Mouse (Mus musculus) C2C12 (cell line): ENCODE measurements around the gene Elfn2.

ENCODE experiments used
- CEBPB ChIP-seq: IDR thresholded peaks from one replicate; pipeline ENCODE4 v1.6.1; 2011; ENCODE audit warnings: low read depth, mild to moderate bottlenecking, control low read depth, moderate library complexity
- CTCF ChIP-seq: IDR thresholded peaks from one replicate; pipeline ENCODE4 v1.5.1; 2011; ENCODE audit not compliant: control insufficient read depth, insufficient read depth, insufficient read length
- MAX ChIP-seq: IDR thresholded peaks from one replicate; pipeline ENCODE4 v1.6.1; 2011; ENCODE audit warnings: mild to moderate bottlenecking, control low read depth
- MYOD1 ChIP-seq: IDR thresholded peaks from one replicate; pipeline ENCODE4 v1.6.1; 2011; ENCODE audit warnings: low read depth; ENCODE audit not compliant: control insufficient read depth, insufficient read length
- MYOG ChIP-seq: IDR thresholded peaks from one replicate; pipeline ENCODE4 v1.6.1; 2011; ENCODE audit not compliant: control insufficient read depth, insufficient read length; ENCODE audit errors: extremely low read depth

DNA sequence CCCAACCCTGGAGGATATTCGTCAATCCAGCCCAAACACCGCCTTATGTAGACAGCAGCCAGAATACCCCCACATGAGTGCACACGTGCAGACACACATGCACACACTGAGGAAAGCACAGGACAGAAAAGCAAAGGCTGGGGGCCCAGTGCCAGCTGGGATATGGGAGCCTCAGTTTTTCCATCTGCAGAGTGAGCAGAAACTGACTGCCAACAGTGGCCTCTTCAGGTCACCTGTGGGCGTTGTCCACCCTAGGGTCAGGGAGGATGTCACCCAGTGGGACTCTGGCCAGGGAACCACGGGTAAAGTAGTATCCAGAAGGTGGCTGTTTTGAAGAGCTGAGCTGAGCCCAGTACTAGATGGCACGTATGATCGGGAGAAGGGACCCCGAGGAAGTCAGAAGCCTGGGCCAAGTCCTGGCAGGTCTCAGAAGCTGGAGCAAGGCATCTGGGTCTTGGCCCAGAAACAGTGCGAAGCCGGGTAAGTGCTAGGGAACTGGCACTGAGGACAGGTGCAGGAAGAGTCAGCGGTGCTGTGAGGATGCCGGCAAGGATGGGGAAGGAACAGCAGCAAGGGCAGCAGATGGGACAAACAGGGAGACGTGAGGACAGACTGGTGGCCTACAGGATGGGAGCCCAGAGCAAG lies 20.0 kb downstream of the Elfn2 start:
- TF ChIP-seq CTCF (no peak), MYOG (no peak), MAX (no peak), CEBPB (no peak), MYOD1 (no peak)
